Mouse (Mus musculus) CH12F3 (cell line): ENCODE results near the gene Myh14.

Source experiments
- in situ Hi-C: fragments of 300-500 bp; cut with MboI; formaldehyde crosslinking; loops from 2 replicates; pipeline ENCODE4 v1.14.3; 2020; ENCODE audit warnings: low sequenced_read_pairs

The Myh14 gene

DNA sequence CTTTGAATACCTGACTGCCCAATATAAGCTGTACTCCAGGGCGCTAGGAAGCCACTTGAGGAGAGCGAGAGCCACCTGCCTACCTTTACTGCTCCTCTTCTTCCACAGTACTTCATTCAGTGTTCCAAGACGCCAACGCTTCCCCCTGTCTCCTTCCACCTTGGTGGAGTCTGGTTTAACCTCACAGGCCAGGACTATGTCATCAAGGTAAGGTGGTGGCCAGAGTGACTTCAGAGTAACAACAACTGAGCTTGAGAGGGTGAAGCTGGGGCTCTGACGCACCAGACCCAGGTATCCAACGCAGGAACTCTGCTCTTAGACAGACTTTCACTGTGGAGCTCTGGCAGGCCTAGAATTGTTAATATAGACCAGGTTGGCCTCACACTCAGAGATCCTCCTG lies 85.0 kb downstream of the Myh14 start:
- in situ Hi-C loops = no loop called here

DNA sequence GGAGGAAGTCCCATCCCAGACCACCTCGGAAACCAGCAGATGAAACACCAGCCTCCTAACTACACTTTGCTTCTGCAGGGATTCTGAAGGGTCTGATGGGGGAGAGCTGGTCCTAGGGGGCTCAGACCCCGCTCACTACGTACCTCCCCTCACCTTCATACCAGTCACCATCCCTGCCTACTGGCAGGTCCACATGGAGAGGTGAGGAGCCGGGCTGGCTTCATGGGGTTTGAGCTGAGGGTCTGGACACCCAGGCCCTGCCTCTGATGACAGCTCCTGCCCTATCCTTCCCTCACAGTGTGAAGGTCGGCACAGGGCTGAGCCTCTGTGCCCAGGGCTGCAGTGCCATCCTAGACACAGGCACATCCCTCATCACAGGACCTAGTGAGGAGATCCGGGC lies 85.7 kb downstream of the Myh14 start:
- in situ Hi-C loops = no loop called here

DNA sequence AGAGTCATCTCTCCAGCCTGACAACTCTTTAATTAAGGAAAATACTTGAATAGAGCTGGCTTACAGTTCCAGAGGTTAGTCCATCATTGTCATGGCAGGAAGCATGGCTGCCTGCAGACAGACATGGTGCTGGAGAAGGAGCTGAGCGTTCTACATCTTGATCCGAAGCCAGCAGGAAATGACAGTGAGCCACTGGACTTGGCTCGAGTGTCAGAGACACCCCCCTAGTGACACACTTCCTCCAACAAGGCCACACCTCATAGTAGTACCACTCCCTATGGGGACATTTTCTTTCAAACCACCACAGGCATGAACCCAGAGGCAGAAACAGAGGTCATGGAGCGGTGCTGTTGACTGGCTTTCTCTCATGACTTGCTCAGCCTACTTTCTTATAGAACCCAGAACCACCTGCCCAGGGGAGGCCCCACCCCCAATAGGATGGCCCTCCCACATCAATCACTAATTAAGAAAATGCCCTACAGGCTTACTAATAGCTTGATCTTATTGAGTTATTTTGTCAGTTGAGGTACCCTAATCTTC lies 86.3 kb downstream of the Myh14 start:
- in situ Hi-C loops = no loop called here

DNA sequence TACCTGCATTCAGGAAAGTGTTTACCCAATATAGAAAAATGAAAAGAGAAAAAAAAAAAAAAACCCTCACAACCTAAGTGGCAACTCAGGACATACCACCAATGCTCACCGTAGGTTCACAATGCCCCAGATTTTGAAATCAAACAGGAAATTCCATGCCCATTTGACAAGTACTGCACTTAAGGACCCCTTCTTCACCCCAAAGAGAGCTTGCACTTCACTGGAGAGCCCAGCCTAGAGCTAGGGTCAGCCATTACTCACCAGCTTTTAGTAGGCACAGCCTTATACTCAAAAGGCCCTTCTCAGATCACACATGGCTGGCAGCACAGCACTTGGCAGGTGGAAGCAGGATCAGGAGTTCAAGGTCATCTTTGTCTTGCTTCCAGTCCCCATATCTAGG lies 87.5 kb downstream of the Myh14 start:
- in situ Hi-C loops = no loop called here

DNA sequence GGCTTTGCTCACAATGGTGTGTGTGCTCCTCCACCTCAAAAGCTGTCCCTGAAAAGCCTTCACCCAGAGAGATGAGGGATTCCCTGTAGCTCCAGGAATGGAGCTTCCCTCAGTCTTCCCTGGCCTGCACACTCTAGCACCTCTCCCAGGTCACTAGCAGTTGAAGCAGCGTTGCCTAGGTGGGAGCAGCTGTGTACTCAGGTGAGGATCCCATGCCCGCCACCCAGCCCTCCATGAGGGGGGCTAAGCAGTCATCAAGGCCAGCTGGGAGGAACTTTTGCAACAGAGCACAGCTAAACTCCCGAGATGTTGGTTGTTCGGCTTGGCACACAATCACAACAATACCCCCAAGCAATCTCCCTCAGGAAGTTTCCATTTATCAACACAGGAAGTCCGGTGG lies 87.9 kb downstream of the Myh14 start:
- in situ Hi-C loops = no loop called here

DNA sequence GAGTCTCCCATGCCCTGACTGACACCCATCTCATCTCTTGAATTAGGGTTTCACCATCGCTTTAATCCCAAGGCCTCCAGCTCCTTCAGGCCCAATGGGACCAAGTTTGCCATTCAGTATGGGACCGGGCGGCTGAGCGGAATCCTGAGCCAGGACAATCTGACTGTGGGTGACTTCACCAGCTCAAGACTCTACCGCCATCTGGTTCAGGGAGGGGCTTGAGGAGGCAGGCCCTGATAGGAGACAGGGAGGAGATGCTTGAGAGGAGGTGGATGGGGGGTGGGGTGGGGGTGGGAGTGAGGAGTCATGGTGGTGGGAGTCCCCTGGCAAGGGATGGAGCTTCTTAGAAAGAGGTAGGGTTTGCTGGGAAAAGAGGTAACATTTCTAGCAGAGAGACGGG lies 89.0 kb downstream of the Myh14 start:
- in situ Hi-C loops = no loop called here

DNA sequence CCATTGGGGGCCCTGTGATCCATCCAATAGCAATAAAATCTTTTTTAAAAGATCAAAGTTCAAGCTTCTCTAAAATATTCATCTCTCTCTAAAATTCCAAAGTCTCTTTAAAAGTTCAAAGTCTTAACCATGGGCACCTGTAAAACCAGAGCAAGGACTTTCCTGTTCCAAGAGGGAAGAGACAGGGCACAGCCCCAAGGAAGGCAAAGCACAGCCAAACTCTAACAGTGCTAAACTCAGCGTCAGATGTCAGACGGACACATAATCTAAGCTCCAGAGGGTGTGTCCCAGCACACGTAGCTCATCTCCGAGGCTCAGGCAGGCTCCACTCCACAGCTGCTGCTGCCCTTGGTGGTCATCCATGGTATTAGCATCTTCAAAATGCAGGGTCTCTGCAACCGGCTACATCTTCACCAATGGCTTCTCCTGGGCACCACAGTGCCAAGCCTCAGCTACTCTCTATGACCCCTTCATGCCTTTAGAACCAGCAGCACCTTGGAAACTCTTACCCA lies 94.3 kb downstream of the Myh14 start:
- in situ Hi-C loops = no loop called here

DNA sequence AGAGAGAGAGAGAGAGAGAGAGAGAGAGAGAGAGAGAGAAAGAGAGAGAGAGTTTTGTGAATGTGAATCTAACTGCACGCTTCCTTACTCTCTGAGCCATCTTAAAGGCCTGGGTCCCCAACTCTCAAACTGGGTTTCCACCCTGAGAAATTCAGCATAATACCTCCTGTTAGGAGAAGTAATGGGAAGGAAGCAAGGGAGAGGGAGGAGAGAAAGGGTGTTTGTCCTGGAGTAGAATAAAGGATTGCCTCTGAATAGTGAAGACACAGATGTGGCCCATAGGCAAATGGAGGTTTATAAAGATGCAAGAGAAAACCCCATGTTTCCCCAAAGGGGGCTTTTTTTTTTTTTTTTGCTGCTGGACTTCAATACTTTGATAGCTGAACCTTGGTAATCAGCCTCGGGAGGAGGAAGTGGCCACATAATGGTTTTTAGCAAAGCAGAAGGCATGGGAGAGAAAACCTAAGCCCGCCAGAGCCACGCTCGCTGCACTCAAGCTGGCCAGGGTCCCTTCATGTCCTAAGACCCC lies 97.6 kb downstream of the Myh14 start:
- in situ Hi-C loops = no loop called here

DNA sequence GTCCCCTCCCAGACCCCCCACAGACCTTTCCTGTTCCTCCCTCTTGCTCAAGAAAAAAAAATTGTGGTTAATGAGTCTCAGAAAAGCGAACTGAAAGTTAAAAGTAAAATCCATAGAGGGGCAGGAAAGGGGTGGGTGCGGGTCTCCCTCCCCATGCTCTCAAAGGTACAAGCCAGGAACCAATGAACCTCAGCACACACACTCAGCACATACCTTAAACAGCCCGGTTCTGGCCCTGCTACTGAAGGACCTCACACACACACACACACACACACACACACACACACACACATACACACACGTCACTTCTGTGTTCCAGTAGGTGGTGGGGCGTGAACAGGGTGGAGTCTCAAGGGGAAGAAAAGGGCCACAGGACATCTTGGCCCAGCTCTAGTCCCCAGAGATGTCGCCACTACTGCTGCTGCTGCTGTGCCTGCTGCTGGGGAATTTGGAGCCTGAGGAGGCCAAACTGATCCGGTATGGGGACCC lies 98.4 kb downstream of the Myh14 start, which contains the start of gene Napsa:
TSS of gene Napsa (plus strand) at position 168 of the 489 bp plus-strand sequence.
- in situ Hi-C loops = no loop called here

DNA sequence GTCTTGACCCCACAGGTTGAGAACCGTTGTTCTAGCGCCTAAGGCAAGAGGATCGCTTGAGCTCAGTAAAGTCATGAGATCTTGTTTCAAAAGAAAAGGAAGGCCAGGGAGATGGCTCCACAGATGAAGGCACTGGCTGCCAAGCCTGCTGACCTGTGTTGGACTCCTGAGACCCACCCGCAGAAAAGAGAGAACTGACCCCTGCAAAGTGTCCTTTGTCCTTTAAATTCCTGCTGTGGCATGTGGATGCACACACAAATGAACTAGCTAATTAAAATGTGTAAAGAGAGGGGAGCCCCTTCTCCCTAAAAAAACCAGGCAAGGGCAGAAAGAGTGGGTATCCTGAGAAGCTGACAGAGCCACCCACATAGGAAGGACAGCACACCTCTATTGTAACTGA lies 98.8 kb downstream of the Myh14 start:
- in situ Hi-C loops = no loop called here

DNA sequence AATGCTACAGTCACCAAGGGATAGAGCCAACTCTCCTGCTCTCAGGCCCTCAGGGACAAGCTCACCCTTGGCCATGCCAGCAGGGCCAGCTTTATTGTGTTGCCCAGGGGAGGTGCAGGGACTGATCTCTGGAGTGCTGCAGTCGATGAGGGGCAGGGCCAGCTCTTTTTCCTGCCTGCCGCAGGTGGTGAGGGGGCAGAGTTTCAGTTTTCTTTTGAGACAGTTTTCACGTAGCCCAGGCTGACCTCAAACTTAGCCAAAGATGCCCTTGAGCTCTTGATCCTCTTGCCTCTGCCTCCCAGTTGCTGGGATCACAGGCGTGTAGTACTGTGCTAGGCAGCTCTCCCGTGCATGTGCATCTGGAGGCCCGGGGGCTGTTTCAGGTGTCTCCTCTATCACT lies 99.7 kb downstream of the Myh14 start:
- in situ Hi-C loops = no loop called here

DNA sequence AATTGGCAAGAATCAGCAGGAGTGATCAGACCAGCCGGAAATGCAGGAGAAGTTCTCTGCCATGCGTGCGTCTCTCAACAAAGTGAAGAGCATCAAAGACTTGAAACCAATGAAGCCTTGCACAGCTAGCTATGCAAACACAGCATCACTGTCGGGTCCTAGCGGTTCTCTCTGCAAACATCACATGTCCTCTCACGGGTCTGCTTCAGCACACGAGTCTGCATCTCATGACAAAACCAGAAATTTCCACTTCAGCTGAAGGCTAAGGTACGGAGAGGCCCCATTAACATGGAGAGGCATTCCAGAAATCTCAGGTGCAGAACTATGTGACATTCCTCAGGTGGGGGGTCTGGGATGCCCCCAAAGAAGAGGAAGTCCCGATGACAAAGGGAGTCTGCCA lies 101.8 kb downstream of the Myh14 start:
- in situ Hi-C loops = no loop called here

DNA sequence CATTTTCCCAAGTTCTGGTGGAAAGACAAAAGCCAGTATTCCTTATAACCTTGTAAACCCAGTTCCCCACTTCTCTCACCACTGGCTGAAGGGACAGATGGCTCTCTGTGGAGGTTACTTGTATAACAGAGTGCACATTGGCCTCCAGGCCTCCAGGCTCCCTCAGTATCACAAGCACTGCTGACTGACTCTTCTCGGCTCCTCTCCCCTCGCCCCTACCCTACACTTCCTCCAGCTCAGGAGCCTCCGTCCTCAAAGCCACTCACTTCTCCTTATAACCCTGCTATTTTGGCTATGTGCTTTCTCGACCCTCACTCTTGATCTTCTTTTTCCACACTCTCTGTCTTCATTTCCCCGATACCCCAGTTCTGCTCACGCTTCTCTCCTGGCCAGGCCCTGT lies 105.2 kb downstream of the Myh14 start:
- in situ Hi-C loops = no loop called here

DNA sequence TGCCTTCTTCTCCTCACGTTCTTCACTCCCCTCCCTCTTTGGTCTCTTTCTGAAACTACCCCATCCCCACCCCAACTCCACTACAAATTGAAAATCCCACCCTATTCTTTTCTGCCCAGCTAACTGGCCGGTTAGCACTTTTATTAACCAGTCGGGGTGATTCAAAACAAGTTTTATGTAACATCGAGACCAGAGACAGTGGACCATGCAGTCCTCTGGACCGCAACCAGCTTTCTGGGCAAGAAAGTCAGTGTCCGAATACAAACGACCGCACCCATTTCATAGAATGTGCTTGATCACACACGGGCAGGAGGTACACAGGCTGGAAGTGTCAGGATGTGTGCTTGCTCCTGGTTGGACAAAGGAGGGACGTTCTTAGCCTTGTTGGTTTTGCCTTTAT lies 106.2 kb downstream of the Myh14 start:
- in situ Hi-C loops = no loop called here

DNA sequence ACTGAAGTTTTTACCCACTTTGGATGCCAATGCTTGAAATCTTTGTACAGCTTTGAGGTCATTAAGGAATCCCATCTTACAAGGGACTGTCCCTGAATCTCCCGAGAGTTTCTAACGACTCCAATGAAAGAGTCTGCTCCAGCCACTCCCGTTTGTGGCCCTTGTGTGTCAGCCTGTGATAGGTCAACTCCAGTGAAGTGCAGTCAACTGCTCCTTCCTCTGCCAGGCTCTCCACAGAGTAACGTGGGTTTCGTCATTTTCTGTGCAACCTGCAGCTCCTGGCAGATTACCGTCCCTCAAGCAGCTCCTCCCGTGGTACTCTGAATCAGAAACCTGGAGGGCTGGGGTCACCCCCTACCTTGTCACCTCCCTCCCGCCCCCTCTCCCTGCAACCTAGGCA lies 107.4 kb downstream of the Myh14 start:
- in situ Hi-C loops = no loop called here

DNA sequence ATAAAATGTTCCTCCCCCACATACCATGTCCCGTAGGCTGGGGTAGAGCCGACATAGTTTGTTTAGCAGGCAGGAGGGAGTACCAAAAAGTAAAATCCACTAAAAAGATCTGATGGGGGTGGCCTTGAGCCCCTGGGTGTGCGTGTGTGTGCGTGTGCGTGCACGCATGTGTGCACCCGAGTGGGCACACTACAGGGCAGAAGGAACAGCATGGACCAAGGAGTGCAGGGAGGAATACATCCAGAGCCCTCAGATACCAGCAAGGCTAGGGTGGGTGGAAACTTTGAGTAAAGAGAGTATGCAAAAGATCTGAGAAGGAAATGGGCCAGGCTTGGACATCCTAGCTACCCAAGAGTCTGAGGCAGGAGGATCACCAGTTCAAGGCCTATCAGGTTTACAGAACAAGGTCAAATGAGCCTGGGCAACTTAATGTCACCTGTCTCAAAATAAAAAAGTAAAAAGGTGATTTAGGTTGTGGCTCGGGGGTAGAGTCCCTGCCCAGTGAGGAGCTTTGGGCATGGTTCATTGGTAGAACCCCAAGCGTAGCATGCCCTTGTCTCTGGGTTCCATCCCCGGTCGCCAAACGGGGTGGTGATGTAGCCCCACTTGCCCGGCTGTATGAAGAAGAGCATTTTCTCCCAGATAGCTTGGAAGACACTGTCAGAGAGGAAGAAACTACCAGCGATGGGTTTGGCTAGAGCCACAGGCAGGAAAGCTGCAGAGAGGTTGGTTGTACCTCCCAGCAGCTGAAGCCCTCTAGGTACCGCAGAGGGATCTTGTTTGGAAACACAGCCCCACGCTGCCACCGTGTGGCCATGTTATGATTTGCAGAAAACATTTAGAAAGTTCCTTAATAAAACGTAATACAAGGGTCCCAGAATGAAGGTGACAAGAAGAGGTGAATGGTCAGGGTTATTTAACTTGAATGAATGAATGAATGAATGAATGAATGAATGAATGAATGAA lies 109.9 kb downstream of the Myh14 start:
- in situ Hi-C loops = no loop called here

DNA sequence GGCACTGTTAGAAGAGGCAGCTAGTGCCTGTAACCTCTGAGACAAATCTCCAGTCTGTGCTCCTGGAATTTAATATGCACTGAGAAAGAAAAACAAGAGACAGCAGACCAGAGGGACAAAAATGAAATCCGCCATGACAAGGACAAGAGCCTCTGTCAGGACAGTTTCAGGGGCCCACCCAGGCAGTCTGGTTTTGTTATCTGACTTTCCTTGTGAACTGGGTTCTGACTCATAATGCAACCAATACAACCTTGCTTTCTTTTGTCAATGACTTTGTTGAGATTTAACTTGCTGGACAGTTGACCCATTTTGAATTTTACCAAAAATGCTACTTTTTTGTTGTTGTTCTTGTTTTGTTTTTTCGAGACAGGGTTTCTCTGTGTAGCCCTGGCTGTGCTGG lies 113.0 kb downstream of the Myh14 start:
- in situ Hi-C loops = no loop called here
